Mouse (Mus musculus) stomach, postnatal 0 days (tissue): ENCODE measurements around the gene Saysd1.

Experiments used
- CTCF ChIP-seq: IDR thresholded peaks from 2 replicates; pipeline ENCODE4 v1.5.1; 2016; ENCODE audit warnings: antibody characterized with exemption, low read depth, mild to moderate bottlenecking, moderate library complexity
- EP300 ChIP-seq: optimal IDR thresholded peaks from 2 replicates; pipeline ENCODE3; 2016; ENCODE audit warnings: antibody characterized with exemption

DNA sequence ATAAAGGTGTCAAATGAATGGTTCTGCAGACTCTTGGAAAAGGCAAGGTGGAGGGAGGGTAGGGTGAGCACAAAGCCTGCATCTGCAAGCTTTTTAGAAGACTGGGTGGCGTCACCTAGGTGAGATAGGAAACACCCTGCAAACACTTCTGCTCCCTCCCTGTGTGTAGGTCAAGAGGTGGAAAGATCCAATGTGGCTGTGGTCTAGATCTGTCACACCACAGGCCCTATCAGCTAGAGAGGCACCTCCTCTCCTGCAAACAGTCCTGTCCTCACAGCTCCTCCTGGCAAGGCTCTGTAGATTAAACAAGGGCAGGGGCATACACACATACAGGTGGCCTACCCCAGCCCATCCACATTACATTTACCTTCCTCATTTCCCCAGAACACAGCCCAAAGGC lies 30.1 kb upstream of the Saysd1 start:
- TF ChIP-seq CTCF (no peak), EP300 (no peak)
